Mouse (Mus musculus): ENCODE data around the gene Wdr25.

DNA sequence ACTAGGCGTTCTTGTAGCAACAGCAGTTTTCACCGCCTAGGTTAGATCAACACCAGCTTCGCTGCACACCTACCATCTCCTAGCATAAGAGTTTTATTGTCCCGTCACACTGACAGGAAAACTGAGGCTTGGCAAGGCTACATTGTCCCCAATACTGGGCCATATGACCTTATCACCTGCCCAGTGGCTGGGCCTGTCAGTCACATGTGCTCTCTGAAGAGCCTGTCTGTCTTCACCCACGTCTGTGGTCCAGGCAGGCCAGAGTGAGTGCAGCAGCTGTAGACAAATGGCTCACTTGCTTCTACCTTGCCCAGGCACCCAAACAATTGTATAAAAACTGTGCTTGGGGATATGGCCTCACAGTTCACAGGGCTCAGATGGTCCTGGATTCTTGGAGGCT lies 45.4 kb downstream of the Wdr25 start:
- TF ChIP-seq GATA1 (IDR thresholded peaks at IDR 0.05; ENCODE audit: low read length) (no peak), TAL1 (IDR thresholded peaks at IDR 0.05; ENCODE audit: low read length) (no peak)

Data from erythroblast, embryonic 14.5 days (primary cell).